Comparison of ENCODE assay signal across 16 mouse cellular contexts in genomic region chr7:133001388-133001787, GRCm38 (mm10).
"Had no signal": no experiment of that assay in that cellular context is flagged by ENCODE, and none has a peak within 500 bp of the region (broad histone marks: within the 10 kb centered on the region; RNA-seq: fewer than 3 reads in every experiment).

No protein-coding gene starts in this region.

- H3K27ac ChIP-seq: lung, embryonic 15.5 days; macrophage; midbrain, embryonic 13.5 days; midbrain, embryonic 15.5 days; neural tube, embryonic 12.5 days; stomach, embryonic 15.5 days; stomach, postnatal 0 days had no signal

- DNase-seq: liver, postnatal 0 days; lung, adult 2 months; lung, postnatal 14 days; lung, postnatal 36 days; right cerebral cortex, postnatal 25 days; thymus, adult 2 months; thymus, postnatal 25 days; thymus, postnatal 4 days had no signal

- H3K4me3 ChIP-seq: lung, embryonic 15.5 days; megakaryocyte, embryonic 14.5 days; midbrain, embryonic 13.5 days; midbrain, embryonic 15.5 days; neural tube, embryonic 12.5 days; stomach, embryonic 15.5 days had no signal

- H3K4me1 ChIP-seq: lung, embryonic 15.5 days had no signal

- H3K27me3 ChIP-seq: lung, embryonic 15.5 days; megakaryocyte, embryonic 14.5 days; midbrain, embryonic 13.5 days; midbrain, embryonic 15.5 days; neural tube, embryonic 12.5 days; stomach, embryonic 15.5 days had no signal
